Mouse (Mus musculus): Measurements from ENCODE around the gene Zfp36l2.

- TF ChIP-seq CTCF (IDR thresholded peaks at IDR 0.05; ENCODE audit: insufficient read depth, low read length) (no peak), POLR2A (IDR thresholded peaks at IDR 0.05; ENCODE audit: borderline replicate concordance, extremely low read depth, low read depth, low read length) (no peak)
Measured at GRCm38 (mm10) chr17:84179026-84179972, 8.4 kb downstream of the Zfp36l2 start.

All from lung, adult 2 months (tissue).